Mouse (Mus musculus): Measurements from ENCODE around the gene Yif1a.

Gene Yif1a

DNA sequence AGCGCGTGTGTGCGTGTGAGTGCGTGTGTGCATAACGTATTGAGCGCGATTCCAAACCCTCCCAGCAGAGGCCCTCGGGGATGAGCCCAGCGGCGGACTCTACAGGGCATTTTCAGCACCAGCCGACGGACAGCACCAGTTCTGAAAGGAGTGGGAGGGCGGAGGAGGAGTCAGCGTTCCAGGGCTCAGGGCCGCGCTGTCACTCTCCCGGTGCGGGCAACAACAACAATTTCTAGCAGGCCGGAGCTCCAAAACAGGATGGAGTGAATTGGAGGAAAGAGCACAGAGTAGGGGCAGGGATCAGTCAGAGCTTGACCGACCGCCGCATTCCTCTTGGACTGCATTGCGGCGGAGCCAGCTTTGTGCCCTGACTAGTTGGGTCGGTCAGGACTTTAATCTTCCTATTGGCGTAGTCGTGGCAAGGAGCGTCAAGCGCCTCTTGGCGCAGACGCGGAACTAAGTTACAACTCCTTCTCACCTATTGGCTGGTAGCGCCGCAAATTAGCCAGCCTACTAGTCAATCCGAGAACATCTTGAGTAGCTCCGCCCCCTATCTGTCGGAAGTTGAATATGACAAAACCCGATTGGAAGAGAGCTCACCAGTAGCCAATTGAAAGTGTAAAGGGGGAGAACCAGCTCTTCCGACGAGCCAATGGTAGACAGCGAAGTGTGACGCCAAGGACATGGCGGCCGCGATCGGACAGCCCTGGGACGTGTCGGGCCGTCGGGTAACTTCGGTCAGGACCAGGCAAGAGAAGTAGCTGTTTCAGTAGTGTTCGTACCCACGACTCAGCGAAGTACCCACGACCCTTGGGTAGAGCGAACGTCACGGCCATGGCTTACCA, at the start of gene Yif1a:
TSS of gene Yif1a (plus strand) at position 655 of the 845 bp plus-strand sequence.
- DNase-seq, result peak; percentile 92

DNA sequence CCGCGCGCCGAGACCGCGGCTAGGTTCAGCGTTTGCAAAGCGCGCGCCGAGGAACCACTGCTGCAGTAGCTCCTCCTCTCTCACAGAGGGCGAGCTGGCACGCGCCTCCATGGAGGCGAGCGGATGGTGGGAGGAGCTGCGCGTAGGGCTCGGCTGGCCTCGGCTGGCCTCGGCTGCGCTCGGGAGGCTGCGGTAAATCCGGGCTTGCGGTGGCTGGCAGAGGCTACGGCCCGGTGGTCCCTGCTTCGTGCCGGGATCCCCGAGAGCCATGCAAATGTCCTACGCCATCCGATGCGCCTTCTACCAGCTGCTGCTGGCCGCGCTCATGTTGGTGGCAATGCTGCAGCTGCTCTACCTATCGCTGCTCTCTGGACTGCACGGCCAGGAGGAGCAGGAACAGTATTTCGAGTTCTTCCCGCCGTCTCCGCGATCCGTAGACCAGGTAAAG, 49.6 kb upstream of the Yif1a start, which contains the start of the genes B4gat1 and AC124502.3:
TSS of gene B4gat1 (plus strand) at position 118 of the 448 bp plus-strand sequence.
TSS of gene AC124502.3 (plus strand) at position 183 of the 448 bp plus-strand sequence.
- peak; percentile 93 for DNase-seq

DNA sequence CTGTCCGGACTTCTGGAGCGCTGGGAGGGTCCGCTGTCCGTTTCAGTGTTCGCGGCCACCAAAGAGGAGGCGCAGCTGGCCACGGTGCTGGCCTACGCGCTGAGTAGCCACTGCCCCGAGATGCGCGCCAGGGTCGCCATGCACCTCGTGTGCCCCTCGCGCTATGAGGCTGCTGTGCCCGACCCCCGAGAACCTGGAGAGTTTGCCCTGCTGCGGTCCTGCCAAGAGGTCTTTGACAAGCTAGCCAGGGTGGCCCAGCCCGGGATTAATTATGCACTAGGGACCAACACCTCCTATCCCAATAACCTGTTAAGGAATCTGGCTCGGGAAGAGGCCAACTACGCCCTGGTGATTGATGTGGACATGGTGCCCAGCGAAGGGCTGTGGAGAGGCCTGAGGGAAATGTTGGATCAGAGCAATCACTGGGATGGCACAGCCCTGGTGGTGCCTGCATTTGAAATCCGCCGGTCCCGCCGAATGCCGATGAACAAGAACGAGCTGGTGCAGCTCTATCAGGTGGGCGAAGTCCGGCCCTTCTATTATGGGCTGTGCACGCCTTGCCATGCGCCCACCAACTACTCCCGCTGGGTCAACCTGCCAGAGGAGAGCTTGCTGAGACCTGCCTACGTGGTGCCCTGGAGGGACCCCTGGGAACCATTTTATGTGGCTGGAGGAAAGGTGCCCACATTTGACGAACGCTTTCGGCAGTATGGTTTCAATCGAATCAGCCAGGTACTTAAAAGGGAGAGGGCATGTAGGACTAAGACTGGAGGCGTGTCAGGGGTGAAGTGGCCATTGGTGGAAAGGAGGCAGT, 48.8 kb upstream of the Yif1a start:
- no peak for DNase-seq

DNA sequence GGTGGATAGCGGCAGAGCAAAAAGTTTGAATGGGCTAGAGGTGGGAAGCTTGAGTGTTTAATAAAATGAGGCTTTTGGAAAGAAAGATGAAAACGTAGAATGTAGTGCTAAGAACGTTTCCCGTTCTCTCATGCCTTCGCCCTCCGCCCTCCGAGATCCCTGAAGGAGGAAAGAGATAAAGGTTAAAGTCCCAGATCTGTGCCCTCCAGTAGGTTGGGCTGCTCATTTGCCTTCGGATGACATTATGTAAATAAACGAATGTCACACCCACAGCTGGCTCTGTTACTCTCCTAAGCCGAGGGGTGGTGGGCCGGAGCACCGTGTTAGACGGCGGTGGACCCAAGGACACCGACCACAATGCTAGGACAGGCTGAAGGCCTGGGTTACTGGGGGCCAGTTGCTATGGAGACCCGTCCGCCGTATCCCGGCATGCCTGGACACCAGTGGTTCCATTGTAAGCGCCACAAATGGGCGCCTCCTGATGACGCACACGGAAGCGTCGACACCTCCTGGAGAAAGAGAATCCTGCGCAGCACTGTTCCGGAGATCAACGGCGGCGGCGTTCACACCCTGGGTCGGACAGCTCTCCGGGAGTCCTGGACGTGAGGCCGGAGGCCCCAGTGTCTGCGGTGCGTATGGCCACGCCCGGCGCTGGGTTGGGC, 47.3 kb upstream of the Yif1a start, which contains the start of gene Brms1:
TSS of gene Brms1 (plus strand) at position 493 of the 662 bp plus-strand sequence.
- peak; percentile 93 for DNase-seq

DNA sequence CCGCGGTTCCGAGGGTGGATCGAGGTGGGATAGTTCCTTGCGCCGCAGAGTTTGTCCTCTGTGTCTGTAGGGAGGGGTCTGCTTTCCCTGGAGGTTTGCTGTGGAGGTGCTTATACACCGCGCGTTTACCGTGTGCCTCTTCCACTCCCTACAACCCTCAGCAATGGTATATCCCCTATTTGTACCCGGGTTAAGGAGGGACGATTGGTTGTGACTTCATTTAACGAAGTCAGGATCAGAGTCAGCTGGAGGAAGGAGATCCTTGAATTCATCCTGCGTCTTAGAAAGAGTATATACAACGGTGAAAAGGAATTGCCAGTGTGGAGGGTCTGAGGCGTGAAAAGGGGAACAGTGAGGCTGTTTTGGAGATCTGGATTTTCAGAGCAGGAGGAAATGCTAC, 46.8 kb upstream of the Yif1a start:
- no peak for DNase-seq

DNA sequence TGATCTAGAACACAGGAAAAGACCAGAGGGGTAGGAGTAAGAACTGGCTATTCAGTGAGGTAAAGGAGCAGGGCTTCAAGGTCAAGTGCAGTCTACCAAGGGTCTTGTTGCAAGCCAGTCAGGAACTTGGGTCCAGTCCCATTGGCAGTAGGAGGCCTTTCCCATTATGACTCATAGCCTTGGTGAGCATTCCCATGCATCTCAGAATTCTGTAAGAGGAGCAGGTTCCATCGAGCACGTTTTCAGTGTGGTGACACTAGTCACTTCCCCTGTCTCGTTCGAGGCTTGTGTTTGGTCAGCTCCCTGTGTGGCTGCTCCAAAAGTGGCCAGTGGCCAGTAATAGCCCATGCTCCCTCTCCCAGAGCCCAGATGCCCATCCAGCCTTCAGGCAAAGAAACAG, 42.8 kb upstream of the Yif1a start:
- no peak for DNase-seq

DNA sequence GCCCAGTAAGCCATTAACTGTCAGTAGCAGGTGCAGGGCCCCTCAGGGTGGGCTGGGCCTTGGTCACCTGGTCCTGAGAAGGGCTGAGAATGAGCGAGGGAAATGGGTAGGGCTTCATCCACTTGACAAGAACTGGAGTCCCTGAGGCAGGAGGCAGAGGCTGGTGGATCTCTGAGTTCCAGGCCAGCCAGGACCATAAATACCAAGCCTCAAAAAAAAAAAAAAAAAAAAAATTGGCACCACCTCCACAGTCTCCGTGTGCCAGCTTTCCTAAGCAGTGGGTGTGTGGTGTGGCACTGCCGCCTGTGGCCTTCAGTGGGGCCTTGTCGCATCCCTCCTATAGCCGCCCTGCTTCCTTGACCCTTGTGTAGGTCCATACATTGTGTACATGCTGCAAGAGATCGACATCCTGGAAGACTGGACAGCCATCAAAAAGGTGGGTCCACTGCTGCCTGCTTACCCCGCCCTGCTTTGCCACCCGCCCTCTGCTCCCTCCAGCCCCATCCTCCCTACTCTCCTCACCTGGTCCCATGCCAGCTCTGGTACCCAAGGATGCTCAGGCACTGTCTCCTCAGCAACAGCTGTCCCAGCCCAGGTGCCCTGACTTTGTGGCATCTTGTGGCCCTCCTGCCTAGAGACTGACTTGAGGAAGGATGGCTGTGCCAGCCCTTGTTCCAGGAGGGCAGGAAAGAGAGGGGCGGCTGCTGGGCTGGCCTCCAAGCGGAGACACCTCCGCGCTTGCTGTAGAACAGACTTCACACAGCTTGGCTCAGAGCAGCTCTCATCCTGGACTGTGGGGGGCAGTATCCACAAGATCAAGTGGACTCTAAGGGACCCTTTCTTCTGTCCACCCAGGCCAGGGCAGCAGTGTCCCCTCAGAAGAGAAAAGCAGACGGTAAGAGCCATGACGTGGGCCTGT, 39.9 kb upstream of the Yif1a start:
- no peak for DNase-seq

DNA sequence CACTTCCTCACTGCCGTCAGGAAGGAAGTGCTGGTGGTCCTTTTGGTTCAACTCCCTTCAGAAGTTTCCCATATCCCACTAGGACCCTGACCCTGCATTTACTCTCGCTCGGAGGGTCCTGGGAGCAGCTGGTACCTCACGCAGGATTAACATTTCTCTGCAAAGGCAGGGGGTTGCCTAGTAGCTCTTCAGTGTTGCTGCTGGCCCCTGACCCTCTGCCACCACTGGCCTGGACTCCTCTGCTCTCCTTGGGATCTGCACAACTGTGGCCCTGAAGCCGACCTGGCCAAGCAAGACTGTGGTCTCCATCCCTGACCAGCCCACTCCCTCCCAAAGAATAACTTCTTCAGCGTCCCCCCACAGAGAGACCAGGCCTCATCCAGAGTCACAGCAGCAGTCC, 39.0 kb upstream of the Yif1a start:
- DNase-seq, result no peak

DNA sequence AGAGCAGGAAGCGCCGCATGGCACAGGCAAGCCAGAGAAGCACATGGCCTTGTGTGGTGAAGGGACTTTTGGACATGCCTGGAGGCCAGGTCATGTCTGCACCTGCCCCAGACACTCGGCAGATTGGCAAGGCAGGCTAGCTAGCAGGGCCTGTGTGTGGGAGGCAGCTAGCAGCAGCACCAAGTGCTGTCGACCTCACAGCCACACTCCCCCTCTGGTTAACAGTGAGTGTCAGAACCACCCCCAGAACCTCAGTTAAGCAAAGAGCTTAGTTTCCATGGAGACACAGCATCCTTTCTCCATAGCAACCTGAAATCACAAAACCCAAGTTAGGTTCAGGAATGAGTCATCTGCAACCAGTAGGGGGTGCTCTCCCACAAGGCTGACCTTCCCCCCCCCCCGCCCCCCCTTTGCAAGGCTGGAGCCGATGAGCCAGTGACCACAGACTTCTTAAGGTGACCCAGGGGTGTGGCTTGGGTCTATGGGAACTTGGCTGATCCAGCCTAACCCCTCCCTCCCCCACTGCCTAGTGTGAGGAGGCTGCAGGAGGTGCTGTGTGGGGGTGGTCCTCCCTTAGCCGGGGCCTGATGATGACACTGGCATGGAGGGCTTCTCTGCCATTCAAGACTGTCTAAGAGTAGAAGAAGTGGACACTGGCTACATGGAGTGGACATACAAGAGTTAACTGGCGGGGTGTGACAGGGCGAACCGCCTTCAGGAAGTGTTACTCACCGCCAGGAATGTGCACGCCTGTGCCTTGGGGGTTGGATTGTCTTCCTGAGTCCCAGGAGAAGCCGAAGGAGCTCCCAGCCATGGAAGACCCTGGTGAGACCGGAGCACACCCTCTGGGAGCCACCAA, 38.1 kb upstream of the Yif1a start, which contains the start of gene Rin1:
TSS of gene Rin1 (plus strand) at position 435 of the 859 bp plus-strand sequence.
- no peak for DNase-seq

DNA sequence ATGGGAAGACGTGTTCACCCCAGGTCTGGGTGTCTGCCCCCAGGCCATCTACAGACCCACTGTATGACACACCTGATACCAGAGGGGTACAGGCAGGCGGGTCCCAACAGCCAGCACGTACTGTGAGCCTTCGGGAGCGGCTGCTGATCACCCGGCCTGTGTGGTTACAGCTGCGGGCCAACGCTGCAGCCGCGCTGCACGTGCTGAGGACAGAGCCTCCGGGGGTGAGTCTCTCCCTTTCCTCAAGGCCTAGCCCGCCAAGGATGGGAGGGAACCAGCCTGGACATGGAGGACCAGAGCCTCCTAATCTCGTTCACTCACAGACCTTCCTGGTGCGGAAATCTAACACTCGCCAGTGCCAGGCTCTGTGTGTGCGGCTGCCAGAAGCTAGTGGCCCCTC, 37.3 kb upstream of the Yif1a start:
- no peak for DNase-seq

DNA sequence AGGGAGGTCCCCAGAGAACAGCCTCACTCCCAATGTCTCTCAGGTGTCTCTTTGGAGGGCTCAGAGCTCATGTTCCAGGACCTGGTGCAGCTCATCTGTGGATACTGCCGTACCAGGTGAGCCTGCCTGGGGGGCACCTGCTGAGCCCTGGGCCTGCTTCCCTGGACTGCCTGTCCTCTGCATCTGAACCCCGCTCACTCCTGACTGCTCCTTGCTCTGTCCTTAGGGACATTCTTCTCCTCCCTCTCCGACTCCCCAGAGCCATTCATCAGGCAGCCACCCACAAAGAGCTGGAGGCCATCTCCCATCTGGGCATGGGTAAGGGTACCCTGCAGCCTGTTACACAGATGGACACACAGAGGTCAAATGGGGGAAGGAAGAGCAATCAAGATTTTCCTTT, 36.8 kb upstream of the Yif1a start:
- no peak for DNase-seq

DNA sequence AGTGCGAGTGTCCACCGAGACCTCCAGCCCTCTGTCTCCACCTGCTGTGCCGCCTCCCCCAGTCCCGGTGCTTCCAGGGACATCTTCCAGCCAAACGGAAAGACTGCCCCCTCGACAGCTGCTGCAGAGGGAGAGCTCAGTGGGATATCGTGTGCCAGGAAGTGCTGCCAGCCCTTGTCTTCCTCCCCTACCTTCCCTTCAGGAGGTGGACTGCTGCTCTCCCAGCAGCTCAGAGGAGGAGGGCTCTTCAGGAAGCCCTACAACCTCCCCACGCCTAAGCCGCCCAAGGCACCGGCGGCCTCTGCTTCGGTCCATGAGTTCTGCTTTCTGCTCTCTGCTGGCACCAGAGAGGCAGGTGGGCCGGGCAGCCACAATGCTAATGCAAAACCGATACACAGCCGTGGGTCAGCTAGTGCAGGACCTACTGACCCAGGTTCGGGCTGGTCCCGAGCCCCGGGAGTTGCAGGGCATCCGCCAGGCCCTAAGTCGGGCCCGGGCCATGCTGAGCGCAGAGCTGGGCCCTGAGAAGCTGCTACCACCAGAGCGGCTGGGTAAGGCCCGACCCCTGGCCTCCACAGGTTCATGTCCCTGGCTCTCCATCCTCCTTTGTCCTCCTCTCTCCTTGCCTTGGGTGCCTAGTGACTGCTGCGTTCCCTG, 36.0 kb upstream of the Yif1a start:
- DNase-seq, result no peak

DNA sequence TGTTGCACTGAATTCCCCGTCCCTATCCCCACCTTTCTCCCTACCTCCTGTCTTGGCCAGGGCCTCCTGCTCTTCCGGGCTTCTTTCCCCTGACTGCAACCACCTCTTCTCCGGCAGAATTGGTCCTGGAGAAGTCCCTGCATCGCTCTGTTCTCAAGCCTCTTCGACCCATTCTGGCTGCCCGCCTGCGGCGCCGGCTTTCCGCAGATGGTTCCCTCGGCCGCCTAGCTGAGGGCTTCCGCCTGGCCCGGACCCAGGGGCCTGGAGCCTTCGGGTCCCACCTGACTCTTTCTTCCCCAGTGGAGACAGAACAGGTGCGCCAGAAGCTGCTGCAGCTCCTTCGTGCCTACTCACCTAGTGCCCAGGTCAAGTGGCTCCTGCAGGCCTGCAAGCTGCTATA, 35.5 kb upstream of the Yif1a start:
- no peak for DNase-seq

DNA sequence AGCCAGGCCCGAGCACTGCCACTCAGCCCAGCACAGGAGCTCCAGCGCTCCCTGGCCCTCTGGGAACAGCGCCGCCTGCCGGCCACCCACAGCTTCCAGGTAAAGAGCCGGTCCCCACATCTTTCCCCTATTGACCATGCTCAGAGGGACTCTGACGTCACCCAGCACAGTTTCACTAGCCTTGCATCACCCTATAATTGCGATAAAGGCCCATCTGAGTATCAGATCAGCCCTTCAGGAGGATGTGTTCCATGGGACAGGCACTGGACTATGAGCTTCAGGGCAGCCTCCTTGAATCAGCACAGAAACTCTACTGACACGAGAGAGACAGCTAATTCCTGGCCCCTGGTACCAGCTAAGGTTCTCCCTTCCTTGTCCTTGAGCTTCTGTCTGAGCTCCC, 34.4 kb upstream of the Yif1a start:
- DNase-seq, result no peak

DNA sequence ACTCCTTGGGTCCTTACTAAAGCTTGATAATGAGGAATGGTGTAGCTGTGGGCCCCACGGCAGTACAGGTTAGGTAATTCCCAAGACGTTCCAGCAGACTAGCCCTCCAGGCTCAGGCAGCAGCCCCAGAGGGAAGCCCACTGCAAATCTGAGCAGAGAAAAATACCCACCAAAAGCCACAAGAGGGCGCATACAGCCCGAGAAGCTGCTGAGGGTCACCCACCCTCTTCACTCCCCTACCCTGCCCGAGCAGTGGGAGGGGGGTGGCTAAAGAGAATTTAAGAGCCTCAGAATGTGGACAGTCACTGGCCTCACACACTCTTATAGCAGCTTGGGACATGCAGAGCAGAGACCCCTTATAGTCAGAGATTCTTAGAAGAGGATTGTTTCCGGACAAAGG, 32.1 kb upstream of the Yif1a start:
- DNase-seq, result no peak

DNA sequence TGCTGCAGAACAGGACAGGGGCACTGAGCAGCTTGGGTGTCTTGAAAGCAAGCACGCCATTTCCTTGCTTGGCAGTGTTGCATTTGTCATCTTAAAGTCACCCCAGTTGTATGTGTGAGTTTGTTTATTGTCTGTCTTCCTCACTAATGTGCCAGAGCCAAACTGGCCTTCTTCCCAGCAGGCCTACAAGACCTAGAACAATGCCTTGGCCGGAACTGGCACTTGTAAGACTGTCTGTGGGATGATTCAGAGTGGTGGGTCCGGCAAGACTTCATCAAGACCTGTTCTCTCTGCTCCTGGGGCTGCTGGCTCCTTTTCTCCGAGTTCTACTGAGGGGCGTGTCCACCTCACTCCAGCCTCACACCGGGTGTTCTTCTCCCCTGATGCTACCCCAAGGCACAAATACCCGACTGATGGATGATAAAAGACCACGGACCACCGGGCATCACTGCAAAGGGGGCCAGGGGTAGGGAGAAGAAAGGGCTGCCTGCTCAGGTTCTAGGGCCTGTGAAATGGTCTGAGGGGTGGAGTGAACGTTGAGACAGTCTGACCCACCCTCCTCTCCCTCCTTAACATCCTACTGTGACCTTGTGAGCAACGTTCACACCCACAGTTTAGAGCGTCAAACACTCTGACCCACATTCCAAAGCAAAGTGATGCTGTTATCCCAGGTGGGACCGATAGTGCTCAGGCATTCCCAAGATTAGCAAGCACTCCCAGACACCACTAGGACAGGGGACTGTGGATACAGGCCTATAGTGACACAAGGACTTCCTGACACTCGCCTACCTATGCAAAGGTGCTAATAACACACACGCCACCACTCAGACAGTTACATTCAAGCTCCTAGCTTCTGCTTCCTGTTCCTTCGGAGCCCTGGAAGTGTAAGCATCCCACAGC, 30.2 kb upstream of the Yif1a start:
- no peak for DNase-seq

DNA sequence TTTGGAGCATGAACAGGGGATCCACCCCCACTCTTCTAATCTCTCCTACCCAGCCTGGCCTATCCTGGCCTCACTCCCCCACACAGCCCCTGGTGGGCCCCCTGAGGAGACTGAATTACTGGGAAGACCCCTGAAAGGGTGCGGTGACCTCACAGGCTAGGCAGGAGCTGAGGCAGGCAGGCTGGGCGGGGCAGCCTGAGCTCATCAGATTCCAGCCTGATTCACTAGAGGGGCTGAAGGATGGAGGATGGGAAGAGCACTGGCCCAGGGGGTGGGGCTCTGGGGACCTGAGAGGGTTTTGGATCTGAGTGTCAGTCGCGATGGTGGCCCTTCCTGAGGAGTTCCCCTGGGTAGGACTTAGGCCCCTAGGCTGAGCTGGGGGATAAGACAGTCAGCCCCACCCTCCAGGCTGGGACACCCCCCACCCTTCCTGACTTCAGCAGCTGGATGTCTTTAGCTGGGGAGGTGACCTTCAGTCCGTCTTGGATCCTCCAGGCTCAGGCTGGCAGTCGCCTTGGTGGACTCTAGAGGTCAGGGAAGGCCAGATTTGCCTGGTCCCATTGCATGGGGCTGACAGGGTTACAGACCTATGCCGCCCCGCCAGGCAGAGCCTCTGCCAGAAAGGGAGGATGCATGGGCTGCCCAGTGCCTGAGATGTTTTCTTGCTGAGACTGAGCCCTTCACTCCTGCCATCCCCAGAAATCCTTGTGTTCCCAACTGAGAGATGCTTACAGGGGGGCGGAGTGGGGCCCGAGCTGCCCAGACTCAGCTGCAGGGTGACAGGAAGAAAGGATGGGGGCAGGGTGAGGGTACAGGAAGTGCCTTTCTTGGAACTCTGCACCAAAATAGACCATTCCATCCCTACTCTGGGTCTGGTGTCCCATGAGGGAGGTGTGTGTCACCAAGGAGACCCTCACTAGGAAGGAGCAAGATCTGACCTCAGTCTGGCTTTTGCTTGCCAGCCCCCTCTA, 29.3 kb upstream of the Yif1a start:
- DNase-seq, result no peak
